Mouse (Mus musculus): ENCODE data around the gene Zfp866. TPM values are rescaled to one million over a fixed set of nuclear protein-coding genes. Genes with fewer than 3 reads are reported as not detected.
A peak's percentile ranks its signal among the peaks of the same experiment; 100 is the strongest.

Zfp866 gene
- 7.2 and 8.3 TPM in 2 replicates for polyA plus RNA-seq (2015; fragmentation: Nextera tagmentation; extraction: Ambion mirVana)

DNA sequence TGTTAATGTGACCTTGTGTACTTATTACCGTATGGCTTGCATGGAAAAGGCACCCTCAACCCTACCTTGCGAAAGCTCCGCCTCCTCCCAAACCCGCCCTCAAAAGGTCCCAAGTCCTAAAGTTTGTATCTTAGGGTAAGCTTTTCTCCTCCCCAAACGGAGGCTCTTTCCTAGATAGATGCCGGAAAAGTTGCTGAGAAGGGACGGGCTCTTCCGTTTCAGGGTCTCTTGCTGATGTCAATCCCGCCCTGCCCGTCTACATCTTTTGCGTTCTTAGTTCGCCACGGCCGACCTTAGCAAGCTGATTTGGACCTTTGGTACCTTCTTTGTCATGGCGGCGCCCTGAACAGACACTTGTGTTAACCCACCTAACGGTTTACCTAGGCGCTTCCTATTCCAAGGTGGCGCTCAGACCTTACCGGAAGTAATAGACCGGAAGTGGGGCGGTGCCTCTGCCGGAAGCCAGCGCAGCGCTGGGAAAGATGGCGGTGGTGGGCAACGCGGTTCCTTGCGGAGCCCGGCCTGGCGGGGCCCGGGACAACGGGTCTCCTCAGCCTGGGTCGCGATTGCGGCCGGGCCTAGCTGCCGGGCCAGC, at the start of gene Zfp866, which contains the start of gene Atp13a1:
Gene Zfp866 (minus strand): TSS at position 406 of the 595 bp plus-strand sequence.
Gene Atp13a1 (plus strand): TSS at position 391 of the 595 bp plus-strand sequence.
- Histone ChIP-seq H3K4me3 (replicated peaks) (peak within 1 kb of the TSS; percentile 100), H3K27me3 (no peaks in the 10 kb centered on the region), H3K4me1 (replicated peaks) (peaks cover 34% of the 10 kb centered on the region), H3K9ac (peak within 1 kb of the TSS; percentile 96), H3K4me2 (peak within 1 kb of the TSS; percentile 89), H3K36me3 (peaks cover 26% of the 10 kb centered on the region), H3K27ac (peak within 1 kb of the TSS; percentile 98), H3K9me3 (replicated peaks) (no peaks in the 10 kb centered on the region)
- under 1% methylated on average over 38 of the region's 38 CpGs for WGBS (ENCODE audit: insufficient replicate concordance)
- peak; percentile 84 for DNase-seq
- peak; percentile 92 for ATAC-seq (ENCODE audit: low read depth)

DNA sequence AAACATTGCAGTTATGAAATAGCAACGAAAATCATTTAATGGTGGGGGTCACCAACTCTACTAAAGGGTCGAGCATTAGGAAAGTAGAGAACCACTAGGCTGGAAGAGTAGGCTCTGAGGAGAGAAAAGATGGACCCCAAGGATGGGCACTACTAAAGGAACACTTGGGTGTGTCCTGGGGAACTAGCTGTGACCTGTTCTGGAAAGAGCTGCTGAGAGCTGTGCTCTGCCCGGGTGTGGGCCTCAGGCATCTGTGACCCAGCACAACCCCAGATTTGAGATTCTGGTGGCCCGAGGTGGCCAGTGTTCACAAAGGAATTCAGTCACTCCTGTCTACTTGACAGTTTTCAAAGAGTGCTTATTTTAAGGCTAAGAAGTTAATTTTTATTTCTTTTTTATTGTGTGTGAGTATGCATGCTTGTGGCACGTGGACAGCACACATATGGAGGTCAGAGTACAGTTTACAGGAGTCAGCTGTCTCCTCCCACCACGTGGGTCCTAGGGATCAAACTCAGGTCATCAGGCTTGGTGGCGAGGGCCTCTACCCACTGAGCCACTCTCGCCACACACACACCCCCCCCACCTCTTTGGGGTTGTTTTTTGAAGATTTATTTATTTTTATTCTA, 46.2 kb upstream of the Zfp866 start:
- Histone ChIP-seq H3K27me3 (no peaks in the 10 kb centered on the region), H3K4me1 (replicated peaks) (peaks cover 12% of the 10 kb centered on the region), H3K36me3 (no peaks in the 10 kb centered on the region), H3K9ac (no peak overlapping the region), H3K4me2 (no peak overlapping the region), H3K4me3 (replicated peaks) (no peak overlapping the region), H3K9me3 (replicated peaks) (no peaks in the 10 kb centered on the region), H3K27ac (no peak overlapping the region)
- ATAC-seq (ENCODE audit: low read depth) (no peak), DNase-seq (no peak)
- 51% methylated on average over 8 of the region's 8 CpGs for WGBS (ENCODE audit: insufficient replicate concordance)

- H3K9ac ChIP-seq = peak within 1 kb of the TSS; percentile 73
- H3K4me3 ChIP-seq (replicated peaks) = peak within 1 kb of the TSS; percentile 69
- under 1% methylated on average over 38 of the region's 38 CpGs for WGBS (ENCODE audit: insufficient replicate concordance)
- peak within 1 kb of the TSS; percentile 91 for H3K4me2 ChIP-seq
- H3K27ac ChIP-seq = peak within 1 kb of the TSS; percentile 16; the same call in 1 of the 2 replicates
- ATAC-seq (ENCODE audit: low read depth) (peak; percentile 94), DNase-seq (peak; percentile 80)
- H3K36me3 ChIP-seq = no peaks in the 10 kb centered on the region
- H3K9me3 ChIP-seq (replicated peaks) = no peaks in the 10 kb centered on the region
- H3K27me3 ChIP-seq = no peaks in the 10 kb centered on the region
- H3K4me1 ChIP-seq (replicated peaks) = peaks cover 18% of the 10 kb centered on the region
Measured at GRCm38 (mm10) chr8:69832298-69832853, 41.4 kb upstream of the Zfp866 start, which contains the start of gene Pbx4. TSS of gene Pbx4 (plus strand) at chr8:69832491.

- H3K36me3 ChIP-seq = no peaks in the 10 kb centered on the region
- DNase-seq (no peak), ATAC-seq (ENCODE audit: low read depth) (no peak)
- H3K4me3 ChIP-seq (replicated peaks) = no peak overlapping the region
- no peaks in the 10 kb centered on the region for H3K9me3 ChIP-seq (replicated peaks)
- no peak overlapping the region for H3K4me2 ChIP-seq
- WGBS (ENCODE audit: insufficient replicate concordance) = 81% methylated on average over 12 of the region's 12 CpGs
- H3K4me1 ChIP-seq (replicated peaks) = peaks cover 27% of the 10 kb centered on the region
- no peak overlapping the region for H3K9ac ChIP-seq
- no peak overlapping the region for H3K27ac ChIP-seq
- H3K27me3 ChIP-seq = no peaks in the 10 kb centered on the region
Measured at GRCm38 (mm10) chr8:69826371-69826770, 35.4 kb upstream of the Zfp866 start.

DNA sequence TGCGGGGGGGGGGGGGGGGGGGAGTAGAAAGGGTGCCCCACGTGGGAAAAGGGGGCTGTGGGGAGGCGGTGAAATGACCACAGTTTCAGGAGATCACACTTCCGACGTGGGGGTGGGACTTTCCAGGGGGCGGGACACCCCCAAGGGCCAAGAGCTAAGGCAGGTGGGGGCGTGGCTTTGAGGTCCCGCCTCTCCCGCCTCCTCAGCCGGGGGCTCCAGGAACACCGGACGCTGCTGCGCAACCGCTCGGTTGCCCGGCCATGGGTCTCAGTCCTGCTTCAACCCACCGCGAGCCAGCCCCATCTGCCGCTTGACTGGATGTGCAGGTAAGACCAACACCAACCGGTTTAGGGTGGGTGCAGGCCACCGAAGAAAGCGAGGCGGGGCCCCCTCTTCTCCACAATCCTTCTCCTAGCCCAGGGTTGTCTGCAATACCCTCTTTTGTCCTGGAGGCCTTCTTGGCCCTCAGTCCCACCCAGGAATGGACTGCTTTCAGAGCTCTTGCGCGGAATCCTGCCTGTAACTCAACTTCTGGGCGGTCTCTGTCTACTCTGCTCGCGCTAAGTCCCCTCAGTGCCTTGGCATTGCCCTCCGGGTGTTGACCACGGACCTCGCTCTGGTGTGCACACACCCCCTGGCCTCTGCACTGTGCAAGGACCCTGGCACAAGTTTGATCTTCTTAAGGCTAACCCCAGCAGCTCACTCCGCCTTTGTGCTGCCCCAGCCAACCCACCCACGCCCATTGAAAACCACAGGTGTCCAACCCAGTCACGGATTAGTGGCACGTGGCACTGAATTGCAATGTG, 31.6 kb upstream of the Zfp866 start, which contains the start of gene Lpar2:
Gene Lpar2 (plus strand): TSS at position 44 of the 806 bp plus-strand sequence.
- peak; percentile 52 for DNase-seq
- Histone ChIP-seq H3K27me3 (no peaks in the 10 kb centered on the region), H3K4me2 (peak within 1 kb of the TSS; percentile 75), H3K9me3 (replicated peaks) (no peaks in the 10 kb centered on the region), H3K4me1 (replicated peaks) (peaks cover 27% of the 10 kb centered on the region), H3K36me3 (peaks cover 5% of the 10 kb centered on the region), H3K4me3 (replicated peaks) (peak within 1 kb of the TSS; percentile 57), H3K9ac (peak within 1 kb of the TSS; percentile 65), H3K27ac (no peak within 1 kb of the TSS)
- WGBS (ENCODE audit: insufficient replicate concordance) = 5% methylated on average over 33 of the region's 35 CpGs
- ATAC-seq (ENCODE audit: low read depth) = peak; percentile 64

DNA sequence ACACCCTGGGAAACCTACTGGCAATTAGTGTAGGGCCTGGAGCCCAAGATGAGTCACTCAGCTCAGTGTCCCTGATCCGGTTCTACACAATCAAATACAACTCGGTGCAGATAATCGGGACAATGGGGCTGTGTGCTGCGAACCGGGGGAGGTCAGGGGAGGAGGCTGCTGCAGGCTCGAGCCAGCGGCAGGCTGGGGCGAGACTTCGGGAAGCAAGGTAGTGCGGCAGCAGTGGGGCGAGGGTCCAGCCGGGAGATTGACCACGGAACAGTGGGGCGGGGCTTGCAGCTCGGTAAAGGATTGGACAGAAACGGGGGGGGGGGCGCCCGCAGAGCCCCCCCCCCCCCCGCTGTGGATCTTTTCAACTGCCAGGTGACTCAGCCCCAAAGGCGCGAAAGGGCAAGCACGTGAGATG, 31.0 kb upstream of the Zfp866 start:
- ATAC-seq (ENCODE audit: low read depth) (0 out of 2 replicates have a peak, but pooled peaks have one; percentile 18), DNase-seq (no peak)
- Histone ChIP-seq H3K9me3 (replicated peaks) (no peaks in the 10 kb centered on the region), H3K9ac (peak overlapping the region; percentile 65), H3K36me3 (peaks cover 11% of the 10 kb centered on the region), H3K27me3 (no peaks in the 10 kb centered on the region), H3K27ac (no peak overlapping the region), H3K4me2 (peak overlapping the region; percentile 75), H3K4me3 (replicated peaks) (peak overlapping the region; percentile 57), H3K4me1 (replicated peaks) (peaks cover 27% of the 10 kb centered on the region)
- 2% methylated on average over 13 of the region's 22 CpGs for WGBS (ENCODE audit: insufficient replicate concordance)

- H3K27me3 ChIP-seq = no peaks in the 10 kb centered on the region
- DNase-seq = no peak
- no peak overlapping the region for H3K9ac ChIP-seq
- no peak overlapping the region for H3K27ac ChIP-seq
- no peak overlapping the region for H3K4me3 ChIP-seq (replicated peaks)
- H3K36me3 ChIP-seq = peaks cover 19% of the 10 kb centered on the region
- no peak for ATAC-seq (ENCODE audit: low read depth)
- H3K9me3 ChIP-seq (replicated peaks) = no peaks in the 10 kb centered on the region
- no peak overlapping the region for H3K4me2 ChIP-seq
- H3K4me1 ChIP-seq (replicated peaks) = peaks cover 27% of the 10 kb centered on the region
- 74% methylated on average over 9 of the region's 9 CpGs for WGBS (ENCODE audit: insufficient replicate concordance)
Measured at GRCm38 (mm10) chr8:69820466-69820865, 29.5 kb upstream of the Zfp866 start.

- DNase-seq = no peak
- H3K36me3 ChIP-seq = peaks cover 44% of the 10 kb centered on the region
Measured at GRCm38 (mm10) chr8:69815396-69815795, 24.4 kb upstream of the Zfp866 start.

DNA sequence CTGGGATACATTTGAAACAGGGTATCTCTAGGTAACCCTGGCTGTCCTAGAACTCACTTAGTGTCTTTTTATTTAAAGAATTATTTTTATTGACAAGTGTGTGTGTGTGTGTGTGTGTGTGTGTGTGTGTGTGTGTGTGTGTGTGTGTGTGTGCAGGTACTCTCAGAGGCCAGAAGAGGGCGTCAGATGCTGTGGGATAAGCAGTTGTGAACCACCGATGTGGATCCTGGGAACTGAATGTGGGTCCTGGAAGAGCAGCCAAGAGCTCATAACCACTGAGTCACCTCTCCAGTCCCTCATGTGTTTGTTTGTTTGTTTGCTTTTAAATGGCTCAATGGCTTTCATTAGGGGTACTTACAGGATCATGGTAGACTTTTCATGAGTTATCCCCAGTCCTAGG, 23.9 kb upstream of the Zfp866 start:
- H3K27ac ChIP-seq = no peak overlapping the region
- H3K27me3 ChIP-seq = no peaks in the 10 kb centered on the region
- H3K4me1 ChIP-seq (replicated peaks) = no peaks in the 10 kb centered on the region
- peaks cover 44% of the 10 kb centered on the region for H3K36me3 ChIP-seq
- no peak overlapping the region for H3K9ac ChIP-seq
- no peak for ATAC-seq (ENCODE audit: low read depth)
- no peak overlapping the region for H3K4me2 ChIP-seq
- H3K9me3 ChIP-seq (replicated peaks) = no peaks in the 10 kb centered on the region
- no peak overlapping the region for H3K4me3 ChIP-seq (replicated peaks)
- DNase-seq = no peak
- WGBS (ENCODE audit: insufficient replicate concordance) = 76% methylated on average over 2 of the region's 2 CpGs

More at GRCm38 (mm10) chr8:69815396-69815795, 24.4 kb upstream of the Zfp866 start:
- H3K4me1 ChIP-seq (replicated peaks) = no peaks in the 10 kb centered on the region
- no peak for ATAC-seq (ENCODE audit: low read depth)
- H3K27ac ChIP-seq = no peak overlapping the region
- H3K27me3 ChIP-seq = no peaks in the 10 kb centered on the region
- H3K9me3 ChIP-seq (replicated peaks) = no peaks in the 10 kb centered on the region
- H3K4me3 ChIP-seq (replicated peaks) = no peak overlapping the region
- WGBS (ENCODE audit: insufficient replicate concordance) = 93% methylated on average over 4 of the region's 4 CpGs
- H3K9ac ChIP-seq = no peak overlapping the region
- no peak overlapping the region for H3K4me2 ChIP-seq

- ATAC-seq (ENCODE audit: low read depth) = no peak
- no peaks in the 10 kb centered on the region for H3K9me3 ChIP-seq (replicated peaks)
- peaks cover 53% of the 10 kb centered on the region for H3K36me3 ChIP-seq
- H3K4me3 ChIP-seq (replicated peaks) = 0 out of 2 replicates have a peak overlapping the region, but pooled peaks have one; percentile 65
- H3K27ac ChIP-seq = no peak overlapping the region
- no peaks in the 10 kb centered on the region for H3K27me3 ChIP-seq
- DNase-seq = no peak
- H3K9ac ChIP-seq = no peak overlapping the region
- peaks cover 12% of the 10 kb centered on the region for H3K4me1 ChIP-seq (replicated peaks)
- 44% methylated on average over 3 of the region's 3 CpGs for whole genome bisulfite sequencing (ENCODE audit: insufficient replicate concordance)
- H3K4me2 ChIP-seq = peak overlapping the region; percentile 94; the same call in 1 of the 2 replicates
Measured at GRCm38 (mm10) chr8:69809820-69810219, 18.8 kb upstream of the Zfp866 start.

Data from liver, embryonic 13.5 days (tissue).